Mouse (Mus musculus): ENCODE data around the gene Gm14308.
"Not testable (repeated sequence)": the region's sequence is repeated elsewhere in the genome, so short reads cannot be mapped to it uniquely, and the experiment has no call there.

The Gm14308 gene

DNA sequence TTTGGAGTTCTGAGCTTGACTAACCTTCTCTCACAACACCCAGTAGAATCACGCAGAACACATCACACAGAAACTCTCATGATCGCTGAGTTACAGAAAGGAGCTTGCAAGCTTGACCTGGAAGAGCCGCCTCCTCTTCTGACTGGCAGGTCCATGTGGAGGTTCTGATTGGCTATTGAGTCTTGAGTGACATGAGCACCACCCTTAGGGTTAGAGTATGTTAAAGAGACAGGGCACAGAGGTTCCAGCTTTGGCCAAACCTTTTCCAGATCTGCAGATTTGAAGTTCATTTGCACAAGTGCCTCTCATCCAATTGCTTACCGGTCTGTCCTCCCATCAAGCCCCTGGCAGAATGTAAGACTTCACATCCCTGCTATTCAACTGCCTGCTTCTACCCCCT, at the start of gene Gm14308:
Gene Gm14308 (minus strand): TSS at position 101 of the 400 bp plus-strand sequence.
- DNase-seq (ENCODE audit: extremely low read depth, insufficient read length, low spot score), result not testable (repeated sequence)

DNA sequence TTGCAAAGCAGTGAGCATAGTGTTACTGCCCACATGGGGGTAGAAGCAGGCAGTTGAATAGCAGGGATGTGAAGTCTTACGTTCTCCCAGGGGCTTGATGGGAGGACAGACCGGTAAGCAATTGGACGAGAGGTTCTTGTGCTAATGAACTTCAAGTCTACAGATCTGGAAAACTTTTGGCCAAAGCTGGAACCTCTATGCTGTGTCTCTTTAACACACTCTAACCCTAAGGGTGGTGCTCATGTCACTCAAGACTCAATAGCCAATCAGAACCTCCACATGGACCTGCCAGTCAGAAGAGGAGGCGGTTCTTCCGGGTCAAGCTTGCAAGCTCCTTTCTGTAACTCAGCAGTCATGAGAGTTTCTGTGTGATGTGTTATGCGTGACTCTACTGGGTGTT, 34.1 kb upstream of the Gm14308 start, which contains the start of gene Zfp973:
Gene Zfp973 (plus strand): TSS at position 301 of the 400 bp plus-strand sequence.
- not testable (repeated sequence) for DNase-seq (ENCODE audit: extremely low read depth, insufficient read length, low spot score)
